In the genomic region with DNA sequence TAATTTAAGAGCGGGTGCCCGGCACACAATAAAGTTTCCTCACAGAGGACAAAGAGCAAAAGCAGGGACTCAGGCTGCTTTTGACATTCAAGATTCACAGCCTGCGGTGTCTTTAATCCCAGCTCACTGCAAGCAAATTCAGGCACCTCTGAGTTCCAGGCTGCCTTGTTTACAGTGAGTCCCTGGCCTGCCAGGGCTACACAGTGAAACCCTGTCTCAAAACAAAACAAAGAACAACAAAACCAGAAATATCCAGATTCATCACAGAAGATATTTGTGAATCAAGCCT, we compare ENCODE assay signal across 8 mouse cellular contexts. TPM values are rescaled to one million over a fixed set of nuclear protein-coding genes. Genes with fewer than 3 reads are reported as not detected.
DNase-seq lines count a peak whose midpoint lies in the region; ATAC-seq and TF ChIP-seq lines count a peak whose summit lies in the region.

No protein-coding gene starts in this region.

- H3K27me3 ChIP-seq in cerebellum, adult 2 months (ENCODE audit: control insufficient read depth, insufficient read depth, low read length) = no peaks in the 10 kb centered on the region
- no peaks in the 10 kb centered on the region for H3K27me3 ChIP-seq in neural tube, embryonic 11.5 days (ENCODE audit: control insufficient read depth, insufficient read depth, low read length)
- H3K27me3 ChIP-seq in myocyte (ENCODE audit: control insufficient read depth, insufficient read depth, insufficient read length) = no peaks in the 10 kb centered on the region

- peak overlapping the region; percentile 93 for H3K4me3 ChIP-seq in cerebellum, adult 2 months (replicated peaks; ENCODE audit: insufficient read depth, low read depth, low read length)
- H3K4me3 ChIP-seq in neural tube, embryonic 11.5 days (ENCODE audit: low read depth, low read length) = peak overlapping the region; percentile 51
- H3K4me3 ChIP-seq in myocyte = peak overlapping the region; percentile 28

- TF ChIP-seq POLR2A in cerebellum, adult 2 months (IDR thresholded peaks at IDR 0.05; ENCODE audit: borderline replicate concordance, insufficient read depth, low read length) = no peak
- TF ChIP-seq POLR2A in myocyte (IDR thresholded peaks at IDR 0.05; ENCODE audit: insufficient read length, low read depth) = no peak

- peak overlapping the region; percentile 50 for H3K9ac ChIP-seq in neural tube, embryonic 11.5 days (ENCODE audit: low read length)

- no peaks in the 10 kb centered on the region for H3K36me3 ChIP-seq in neural tube, embryonic 11.5 days (ENCODE audit: control insufficient read depth, insufficient read depth, low read length)
- no peaks in the 10 kb centered on the region for H3K36me3 ChIP-seq in myocyte (ENCODE audit: control insufficient read depth, insufficient read depth)

- no peak for TF ChIP-seq CTCF in cerebellum, adult 2 months (IDR thresholded peaks at IDR 0.05; ENCODE audit: borderline replicate concordance, insufficient read depth, low read depth, low read length)

- no peak overlapping the region for H3ac ChIP-seq in myocyte (ENCODE audit: control insufficient read depth, insufficient read length)

- no peak for DNase-seq in cerebellum, adult 2 months
- peak; percentile 12 for DNase-seq in neural tube, embryonic 11.5 days (ENCODE audit: low spot score)
- no peak for DNase-seq in neural tube, embryonic 10.5 days (ENCODE audit: extremely low spot score, low spot score)
- peak; percentile 29 to 31 for DNase-seq in kidney, postnatal 36 days
- no peak for DNase-seq in frontal cortex, postnatal 25 days (ENCODE audit: low spot score in 2 of 2)
- DNase-seq in left cerebral cortex, postnatal 25 days (ENCODE audit: low spot score in 2 of 2) = no peak

- intact Hi-C loops in left cerebral cortex, postnatal 25 days (cut with DNase I) = no loop called here

- no peaks in the 10 kb centered on the region for H3K79me2 ChIP-seq in myocyte (ENCODE audit: control insufficient read depth, insufficient read depth)

- WGBS in cerebellum, adult 2 months = 5% methylated on average over 3 of the region's 3 CpGs
- 3% methylated on average over 3 of the region's 3 CpGs for WGBS in neural tube, embryonic 11.5 days

- H3K4me1 ChIP-seq in cerebellum, adult 2 months (ENCODE audit: control insufficient read depth, insufficient read depth, low read length) = no peaks in the 10 kb centered on the region
- H3K4me1 ChIP-seq in neural tube, embryonic 11.5 days (ENCODE audit: control insufficient read depth, insufficient read depth, low read length) = no peaks in the 10 kb centered on the region

- H3K27ac ChIP-seq in cerebellum, adult 2 months (ENCODE audit: insufficient read depth, low read length) = peak overlapping the region; percentile 38; the same call in 1 of the 2 replicates
- no peak overlapping the region for H3K27ac ChIP-seq in neural tube, embryonic 11.5 days (ENCODE audit: low read depth, low read length)

- ATAC-seq in cerebellum, adult (ENCODE audit: insufficient number of reproducible peaks, low FRiP score, low TSS enrichment) = no peak
- ATAC-seq in neural tube, embryonic 11.5 days (ENCODE audit: insufficient read depth, low FRiP score, low TSS enrichment) = peak; percentile 43

- H3K4me2 ChIP-seq in neural tube, embryonic 11.5 days (ENCODE audit: low read depth) = peak overlapping the region; percentile 73
- peak overlapping the region; percentile 93 for H3K4me2 ChIP-seq in myocyte (ENCODE audit: low read depth)

- H3K9me3 ChIP-seq in neural tube, embryonic 11.5 days (ENCODE audit: control insufficient read depth, low read length) = no peaks in the 10 kb centered on the region

TF ChIP-seq in myocyte, 11 proteins besides CTCF, POLR2A, EP300 and RAD21:
- TF ChIP-seq MAX (IDR thresholded peaks at IDR 0.05; ENCODE audit: low read depth) (no peak), MYOD1 (IDR thresholded peaks at IDR 0.05; ENCODE audit: control insufficient read depth in 1 of 3, insufficient read length in 2 of 3, low read depth in 2 of 3) (no peak), TCF3 (IDR thresholded peaks at IDR 0.05; ENCODE audit: insufficient read length, low read depth) (no peak), POLR2AphosphoS2 (IDR thresholded peaks at IDR 0.05; ENCODE audit: insufficient read length, low read depth) (no peak), SRF (IDR thresholded peaks at IDR 0.05; ENCODE audit: control insufficient read depth, insufficient read length, low read depth) (no peak), TCF12 (IDR thresholded peaks at IDR 0.05; ENCODE audit: insufficient read depth, poor library complexity, severe bottlenecking) (no peak), E2F4 (IDR thresholded peaks at IDR 0.05; ENCODE audit: insufficient read depth) (no peak), USF1 (IDR thresholded peaks at IDR 0.05; ENCODE audit: low read depth) (no peak), MYOG (IDR thresholded peaks at IDR 0.05; ENCODE audit: control insufficient read depth in 1 of 3, insufficient read depth in 1 of 3, insufficient read length in 2 of 3, low read depth in 2 of 3) (no peak)

RNA-seq across cellular contexts. Expression of a gene that starts 0.5 kb away (rescaled TPM):
- 7.4 and 8.4 TPM in 2 replicates for polyA plus RNA-seq in cerebellum, adult 2 months (2012; rRNA removed)
- polyA plus RNA-seq in neural tube, embryonic 11.5 days (2014; fragmentation: Nextera tagmentation; extraction: Ambion mirVana) = 6.3 and 7.9 TPM in 2 replicates
- polyA plus RNA-seq in myocyte (2012; fragmentation: generic; extraction: Trizol) = 1.4 TPM
- 10 to 100 TPM; 10.8 to 14.1 TPM for total RNA-seq in left cerebral cortex, postnatal 25 days (2021)

RNA-seq across cellular contexts. Expression of a gene that starts 30.7 kb away (rescaled TPM):
- 0.97 and 1.0 TPM in 2 replicates for polyA plus RNA-seq in cerebellum, adult 2 months (2012; rRNA removed)
- 0.22 and 1.2 TPM in 2 replicates for polyA plus RNA-seq in neural tube, embryonic 11.5 days (2014; fragmentation: Nextera tagmentation; extraction: Ambion mirVana)
- polyA plus RNA-seq in myocyte (2012; fragmentation: generic; extraction: Trizol) = not detected
- total RNA-seq in left cerebral cortex, postnatal 25 days (2021) = 1 to 10 TPM; 3.6 to 9.4 TPM

RNA-seq across cellular contexts. Expression of a gene that starts 32.1 kb away (rescaled TPM):
- 10.0 and 12.6 TPM in 2 replicates for polyA plus RNA-seq in cerebellum, adult 2 months (2012; rRNA removed)
- polyA plus RNA-seq in neural tube, embryonic 11.5 days (2014; fragmentation: Nextera tagmentation; extraction: Ambion mirVana) = 0.81 and 1.6 TPM in 2 replicates
- 1.8 TPM for polyA plus RNA-seq in myocyte (2012; fragmentation: generic; extraction: Trizol)
- 10 to 100 TPM; 17.7 to 19.4 TPM for total RNA-seq in left cerebral cortex, postnatal 25 days (2021)

RNA-seq across cellular contexts. Expression of a gene that starts 48.4 kb away (rescaled TPM):
- polyA plus RNA-seq in cerebellum, adult 2 months (2012; rRNA removed) = 7.1 and 7.7 TPM in 2 replicates
- polyA plus RNA-seq in neural tube, embryonic 11.5 days (2014; fragmentation: Nextera tagmentation; extraction: Ambion mirVana) = 15.7 and 17.7 TPM in 2 replicates
- 1.6 TPM for polyA plus RNA-seq in myocyte (2012; fragmentation: generic; extraction: Trizol)
- 1 to 10 TPM; 6.0 to 8.1 TPM for total RNA-seq in left cerebral cortex, postnatal 25 days (2021)

RNA-seq across cellular contexts. Expression of a gene that starts 52.3 kb away (rescaled TPM):
- polyA plus RNA-seq in cerebellum, adult 2 months (2012; rRNA removed) = 2.9 and 3.2 TPM in 2 replicates
- polyA plus RNA-seq in neural tube, embryonic 11.5 days (2014; fragmentation: Nextera tagmentation; extraction: Ambion mirVana) = 2.4 and 3.2 TPM in 2 replicates
- polyA plus RNA-seq in myocyte (2012; fragmentation: generic; extraction: Trizol) = 1.1 TPM
- total RNA-seq in left cerebral cortex, postnatal 25 days (2021) = 1 to 10 TPM; 1.7 to 2.4 TPM

Comparison
In these comparisons a context has a peak if more than half of its experiments do, and no peak if none do; other contexts are left out.
1. DNase-seq: peak in neural tube, embryonic 11.5 days (single experiment) and kidney, postnatal 36 days (2 of 2); none in cerebellum, adult 2 months (0 of 2), neural tube, embryonic 10.5 days (single experiment), frontal cortex, postnatal 25 days (0 of 2) and left cerebral cortex, postnatal 25 days (0 of 2).
2. H3K4me3 ChIP-seq: peak in every context shown above with its lines; median percentile 93 in cerebellum, adult 2 months; 51 in neural tube, embryonic 11.5 days; 28 in myocyte.